Mouse (Mus musculus) ES-E14 (cell line): ENCODE measurements at regions not wholly inside any gene's neighbourhood (a gene's known extent, or its start where the extent isn't known, plus 50 kb on each side); places are given as distances from the start of the nearest gene placed in this dataset.

ENCODE experiments used
- DNase-seq: peaks from one replicate; pipeline ENCODE4 v3.0.0-alpha.2; 2013; ENCODE audit warnings: low read depth, low spot score
- H3K27ac ChIP-seq: 2 replicates; pipeline ENCODE4 v1.5.1; 2012; ENCODE audit warnings: low read depth, mild to moderate bottlenecking, low read length, moderate library complexity, mixed read lengths; ENCODE audit not compliant: poor library complexity, insufficient read depth, severe bottlenecking
- H3K36me3 ChIP-seq: 2 replicates; pipeline ENCODE4 v1.6.1; 2012; ENCODE audit warnings: mild to moderate bottlenecking, low read length, moderate library complexity, mixed read lengths; ENCODE audit not compliant: control insufficient read depth, poor library complexity, insufficient read depth, severe bottlenecking
- H3K4me1 ChIP-seq, 2 experiments: fragments of 150-350 bp in 1 of 2; sonication (generic) in 1 of 2; 2 replicates each; pipeline ENCODE4 v1.6.1; 2012; ENCODE audit warnings: low read length in 2 of 2, mild to moderate bottlenecking in 1 of 2, mixed read lengths in 1 of 2; ENCODE audit not compliant: control insufficient read depth in 2 of 2, insufficient read depth in 2 of 2, poor library complexity in 1 of 2
- H3K4me3 ChIP-seq, 2 experiments: fragments of 150-350 bp in 1 of 2; sonication (generic) in 1 of 2; 2 replicates each; pipeline ENCODE4 v1.5.1; 2012; ENCODE audit warnings: low read length in 2 of 2, low read depth in 1 of 2, mild to moderate bottlenecking in 1 of 2, mixed read lengths in 1 of 2; ENCODE audit not compliant: insufficient read depth in 1 of 2, poor library complexity in 1 of 2, severe bottlenecking in 1 of 2
- H3K9ac ChIP-seq: 2 replicates; pipeline ENCODE4 v1.6.1; 2012; ENCODE audit warnings: low read depth, mild to moderate bottlenecking, low read length, mixed read lengths; ENCODE audit not compliant: poor library complexity, insufficient read depth, severe bottlenecking
- H3K9me3 ChIP-seq: fragments of 150-350 bp; sonication (generic); 2 replicates; pipeline ENCODE4 v1.6.1; 2012; ENCODE audit warnings: low read depth, mild to moderate bottlenecking, low read length; ENCODE audit not compliant: control insufficient read depth, insufficient read depth
- CHD2 ChIP-seq: IDR thresholded peaks from 2 replicates; pipeline ENCODE4 v1.6.1; 2014; ENCODE audit warnings: mild to moderate bottlenecking, low read depth, low read length, inconsistent platforms
- HCFC1 ChIP-seq: IDR thresholded peaks from 2 replicates; pipeline ENCODE4 v1.6.1; 2012; ENCODE audit warnings: low read length, inconsistent platforms, borderline replicate concordance; ENCODE audit not compliant: insufficient read depth
- MAFK ChIP-seq: IDR thresholded peaks from 2 replicates; pipeline ENCODE4 v1.6.1; 2014; ENCODE audit warnings: mild to moderate bottlenecking, low read depth, low read length, inconsistent platforms; ENCODE audit not compliant: insufficient read depth
- ZC3H11A ChIP-seq: IDR thresholded peaks from 2 replicates; pipeline ENCODE4 v1.6.1; 2012; ENCODE audit warnings: low read depth, mild to moderate bottlenecking, inconsistent platforms, low read length, borderline replicate concordance
- ZNF384 ChIP-seq: IDR thresholded peaks from 2 replicates; pipeline ENCODE4 v1.6.1; 2012; ENCODE audit warnings: low read depth, low read length, inconsistent platforms
- in situ Hi-C, 2 experiments: fragments of 600-800 bp; cut with MboI; formaldehyde crosslinking; loops; one replicate each; pipeline ENCODE4 v1.15.1; 2025; ENCODE audit warnings: low sequenced_read_pairs in 2 of 2, inconsistent platforms in 1 of 2; ENCODE audit not compliant: unreplicated experiment in 2 of 2

DNA sequence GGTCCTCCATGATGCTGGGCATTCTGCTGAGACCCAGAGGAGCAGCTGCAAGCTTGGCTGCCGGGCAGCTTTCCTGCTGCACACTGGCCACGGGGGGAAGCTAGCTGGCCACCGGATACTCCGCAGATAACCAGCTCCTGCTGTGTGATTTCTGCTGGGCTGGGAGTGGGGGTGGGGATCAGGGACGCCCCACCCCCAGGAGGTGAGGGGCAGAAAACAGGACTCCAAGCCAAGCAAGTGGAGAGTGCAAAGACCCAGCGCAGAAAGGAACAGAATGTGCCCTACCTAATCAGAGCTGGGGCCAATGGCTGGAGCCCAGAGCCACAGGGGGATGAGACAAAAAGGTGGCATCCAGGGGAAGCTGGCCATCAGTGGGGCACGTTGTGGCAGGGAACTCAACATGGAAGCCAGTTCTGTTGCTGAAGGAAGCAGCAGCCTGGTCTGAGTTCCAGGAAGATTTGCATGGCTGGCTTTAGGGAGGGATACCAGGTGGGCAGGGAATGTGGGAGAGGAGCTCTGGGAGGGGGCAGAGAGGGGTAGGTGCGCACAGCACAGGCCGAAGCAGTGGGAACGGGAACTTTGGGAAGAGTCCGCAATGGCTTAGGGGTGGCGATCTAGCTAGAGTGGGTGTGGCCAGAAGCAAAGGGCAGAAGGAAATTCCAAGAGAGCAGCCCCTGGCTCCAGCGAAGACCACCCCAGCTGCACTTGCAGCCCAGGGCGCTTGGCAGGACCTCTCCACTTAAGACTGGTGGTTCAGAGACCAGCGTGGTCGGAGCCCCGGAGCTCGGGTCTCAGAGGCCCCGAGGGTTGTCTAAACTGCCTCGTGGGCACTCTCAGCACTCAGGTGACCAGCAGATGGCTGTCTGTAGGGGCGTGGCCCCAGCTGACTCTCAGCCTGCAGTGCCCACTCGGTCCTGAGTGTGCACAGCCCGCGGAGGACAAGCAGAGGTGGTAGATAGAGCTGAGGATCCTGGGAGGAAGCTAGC lies 86.6 kb downstream of the 1700001O22Rik start:
- H3K4me3 ChIP-seq = peak overlapping the region; percentile 22 to 62; a peak in 3 of 4 replicates
- DNase-seq = no peak
- peaks cover 20 to 59% of the 10 kb centered on the region in 2 experiments for H3K4me1 ChIP-seq
- H3K36me3 ChIP-seq = no peaks in the 10 kb centered on the region
- H3K9ac ChIP-seq = peak overlapping the region; percentile 50; the same call in 1 of the 2 replicates
- 0 out of 2 replicates have a peak overlapping the region, but pooled peaks have one; percentile 1 for H3K27ac ChIP-seq
- no peaks in the 10 kb centered on the region for H3K9me3 ChIP-seq
- TF ChIP-seq CHD2 (no peak), ZNF384 (no peak), HCFC1 (no peak), ZC3H11A (no peak), MAFK (no peak)
- in situ Hi-C loops = no loop called here

DNA sequence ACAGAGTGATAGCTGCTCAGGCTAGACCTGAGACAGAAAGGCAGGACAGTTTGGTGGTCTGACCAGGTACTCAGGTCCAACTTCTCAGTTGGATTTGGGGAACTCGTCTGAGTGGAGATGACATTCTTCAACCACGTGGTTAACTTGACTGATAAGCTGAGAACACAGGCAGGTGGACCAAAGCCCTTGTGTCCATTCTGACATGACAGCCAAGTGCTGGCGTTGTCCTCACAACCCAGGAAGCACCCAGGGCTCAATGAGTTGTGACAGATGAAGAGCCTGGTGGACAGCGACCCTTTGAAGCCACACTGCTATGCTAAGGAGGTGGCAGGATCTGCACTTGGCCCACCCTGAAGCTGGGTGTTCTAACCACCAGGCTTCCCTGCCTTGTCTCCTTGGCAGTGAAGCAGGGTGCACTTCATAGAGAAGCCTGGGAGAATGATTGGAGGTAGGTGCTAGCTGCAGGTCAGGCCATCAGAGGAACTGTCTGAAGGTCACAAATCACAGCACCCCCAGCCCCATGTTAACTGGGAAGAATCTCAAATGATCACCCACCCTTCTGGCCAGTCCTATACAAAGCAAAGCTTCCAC lies 87.6 kb downstream of the 1700001O22Rik start:
- DNase-seq = no peak
- Histone ChIP-seq H3K4me3 (no peak overlapping the region), H3K9me3 (no peaks in the 10 kb centered on the region), H3K27ac (no peak overlapping the region), H3K4me1 (peaks cover 20 to 55% of the 10 kb centered on the region in 2 experiments), H3K36me3 (no peaks in the 10 kb centered on the region), H3K9ac (no peak overlapping the region)
- TF ChIP-seq ZNF384 (no peak), CHD2 (no peak), ZC3H11A (no peak), MAFK (no peak), HCFC1 (no peak)
- in situ Hi-C loops = no loop called here

DNA sequence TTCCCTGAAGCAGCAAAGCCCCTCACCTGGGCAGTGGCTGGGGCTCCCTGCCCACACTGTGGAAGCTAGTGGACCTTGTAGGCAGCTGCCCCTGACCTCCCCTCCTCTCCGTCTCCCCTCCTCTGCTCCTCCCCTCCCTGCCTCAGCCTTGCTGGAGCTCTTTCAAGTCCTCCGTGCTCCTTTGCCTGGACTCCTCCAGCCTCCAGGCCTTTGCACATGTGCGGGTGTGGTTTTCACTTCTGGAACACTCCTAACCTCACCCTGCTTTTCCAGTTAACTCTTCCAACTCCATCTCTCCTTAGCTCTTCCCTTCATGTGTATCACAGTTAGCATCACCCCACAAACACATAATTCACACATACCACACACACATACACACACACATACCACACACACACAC lies 89.9 kb downstream of the 1700001O22Rik start:
- Histone ChIP-seq H3K9ac (no peak overlapping the region), H3K9me3 (no peaks in the 10 kb centered on the region), H3K4me3 (no peak overlapping the region), H3K36me3 (no peaks in the 10 kb centered on the region), H3K4me1 (peaks cover 23 to 52% of the 10 kb centered on the region in 2 experiments), H3K27ac (no peak overlapping the region)
- DNase-seq = no peak
- no peak for TF ChIP-seq CHD2
- in situ Hi-C loops = no loop called here

DNA sequence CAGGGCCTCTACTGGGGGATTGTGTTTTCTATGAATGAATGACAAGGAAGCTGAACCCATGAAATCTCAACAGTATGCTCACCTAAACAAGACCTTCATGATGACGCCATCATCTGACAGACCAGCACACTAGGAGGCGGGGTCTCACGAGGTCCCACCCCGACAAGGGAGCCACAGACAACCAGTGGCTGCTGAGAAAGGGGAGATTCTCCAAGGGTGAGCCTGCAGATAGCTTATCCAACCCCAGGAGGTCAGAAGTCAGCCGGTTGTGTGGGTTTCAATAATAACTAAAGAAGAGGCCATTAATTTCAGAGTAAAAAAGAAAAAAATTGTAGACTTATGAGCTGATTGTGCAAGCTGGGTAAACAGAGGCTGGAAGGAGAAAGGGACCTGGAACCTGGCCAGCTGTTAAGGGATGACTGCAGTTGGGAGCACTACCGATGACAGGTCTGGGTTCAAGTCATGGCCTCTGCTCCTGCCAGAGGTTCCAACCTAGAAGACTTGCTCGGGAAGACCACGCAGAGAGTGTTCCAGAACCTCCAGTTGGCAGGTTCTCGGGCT lies 90.5 kb downstream of the 1700001O22Rik start:
- in situ Hi-C loops = no loop called here
- peaks cover 23 to 53% of the 10 kb centered on the region in 2 experiments for H3K4me1 ChIP-seq
- no peak overlapping the region for H3K9ac ChIP-seq
- H3K36me3 ChIP-seq = no peaks in the 10 kb centered on the region
- DNase-seq = no peak
- H3K27ac ChIP-seq = no peak overlapping the region
- H3K4me3 ChIP-seq = no peak overlapping the region
- no peaks in the 10 kb centered on the region for H3K9me3 ChIP-seq
- no peak for TF ChIP-seq HCFC1
- no peak for TF ChIP-seq ZNF384
- no peak for TF ChIP-seq MAFK
- no peak for TF ChIP-seq CHD2
- no peak for TF ChIP-seq ZC3H11A
